Mouse (Mus musculus) midbrain, postnatal 0 days (tissue): ENCODE data around the gene Optc. TPM values are rescaled to one million over a fixed set of nuclear protein-coding genes. Genes with fewer than 3 reads are reported as not detected.

Experiments used
- ATAC-seq: fragments of 200-750 bp; cut with Nextera tagmentation; 2 replicates; pipeline ENCODE4 v1.8.0; 2017; ENCODE audit warnings: moderate number of reproducible peaks, mild to moderate bottlenecking, moderate TSS enrichment, moderate library complexity; ENCODE audit not compliant: low FRiP score
- DNase-seq: peaks from one replicate; pipeline ENCODE4 v3.0.0-alpha.2; 2015; ENCODE audit warnings: low spot score
- H3K27ac ChIP-seq: fragments of 300-500 bp; sonication (generic); 2 replicates; pipeline ENCODE4 v1.5.1; 2014; ENCODE audit warnings: low read depth, mild to moderate bottlenecking, low read length, mixed read lengths
- H3K27me3 ChIP-seq: fragments of 300-500 bp; sonication (generic); 2 replicates; pipeline ENCODE4 v1.6.1; 2014; ENCODE audit warnings: low read length, control low read depth, mixed read lengths; ENCODE audit not compliant: insufficient read depth
- H3K36me3 ChIP-seq: fragments of 300-500 bp; sonication (generic); 2 replicates; pipeline ENCODE4 v1.6.1; 2014; ENCODE audit warnings: low read length, control low read depth, mixed read lengths; ENCODE audit not compliant: insufficient read depth
- H3K4me1 ChIP-seq: fragments of 300-500 bp; sonication (generic); 2 replicates; pipeline ENCODE4 v1.6.1; 2014; ENCODE audit warnings: mild to moderate bottlenecking, control low read depth, antibody characterized with exemption, low read length, mixed read lengths; ENCODE audit not compliant: insufficient read depth
- H3K4me2 ChIP-seq: fragments of 300-500 bp; sonication (generic); 2 replicates; pipeline ENCODE4 v1.6.1; 2014; ENCODE audit warnings: low read depth, mild to moderate bottlenecking, low read length, mixed read lengths; ENCODE audit not compliant: poor library complexity, severe bottlenecking
- H3K4me3 ChIP-seq: fragments of 300-500 bp; sonication (generic); 2 replicates; pipeline ENCODE4 v1.5.1; 2014; ENCODE audit warnings: low read depth, mild to moderate bottlenecking, low read length, moderate library complexity
- H3K9ac ChIP-seq: fragments of 300-500 bp; sonication (generic); replicated peaks from 2 replicates; pipeline ENCODE4 v1.6.1; 2014; ENCODE audit warnings: mild to moderate bottlenecking, low read length, moderate library complexity, mixed read lengths; ENCODE audit not compliant: poor library complexity, severe bottlenecking
- H3K9me3 ChIP-seq: fragments of 300-500 bp; sonication (generic); 2 replicates; pipeline ENCODE4 v1.6.1; 2016; ENCODE audit warnings: low read length, control low read depth
- CTCF ChIP-seq: IDR thresholded peaks from 2 replicates; pipeline ENCODE4 v1.5.1; 2016; ENCODE audit warnings: antibody characterized with exemption, mild to moderate bottlenecking
- WGBS: fragments of 180-500 bp; shearing (Covaris S2); extraction: QIAGEN DNeasy Blood & Tissue Kit; methylation state at CpG from one replicate; pipeline ENCODE4 v1.1.7; 2014; 5-methylcytosine and 5-hydroxymethylcytosine counted together
- polyA plus RNA-seq: library from polyadenylated mRNA; unstranded; fragments of >200 nt; fragmentation: Nextera tagmentation; extraction: Ambion mirVana; gene quantifications from 2 replicates; pipeline ENCODE4 v1.2.1, GENCODE M21; 2015
- total RNA-seq: library from RNA; depleted of rRNA; stranded (reverse); fragments of >200 nt; gene quantifications from 2 replicates; pipeline ENCODE4 v1.2.3, GENCODE M21; 2014; rRNA removed

Optc gene
- total RNA-seq: 5.0 and 7.3 TPM in 2 replicates
- polyA plus RNA-seq: 2.1 and 2.7 TPM in 2 replicates

DNA sequence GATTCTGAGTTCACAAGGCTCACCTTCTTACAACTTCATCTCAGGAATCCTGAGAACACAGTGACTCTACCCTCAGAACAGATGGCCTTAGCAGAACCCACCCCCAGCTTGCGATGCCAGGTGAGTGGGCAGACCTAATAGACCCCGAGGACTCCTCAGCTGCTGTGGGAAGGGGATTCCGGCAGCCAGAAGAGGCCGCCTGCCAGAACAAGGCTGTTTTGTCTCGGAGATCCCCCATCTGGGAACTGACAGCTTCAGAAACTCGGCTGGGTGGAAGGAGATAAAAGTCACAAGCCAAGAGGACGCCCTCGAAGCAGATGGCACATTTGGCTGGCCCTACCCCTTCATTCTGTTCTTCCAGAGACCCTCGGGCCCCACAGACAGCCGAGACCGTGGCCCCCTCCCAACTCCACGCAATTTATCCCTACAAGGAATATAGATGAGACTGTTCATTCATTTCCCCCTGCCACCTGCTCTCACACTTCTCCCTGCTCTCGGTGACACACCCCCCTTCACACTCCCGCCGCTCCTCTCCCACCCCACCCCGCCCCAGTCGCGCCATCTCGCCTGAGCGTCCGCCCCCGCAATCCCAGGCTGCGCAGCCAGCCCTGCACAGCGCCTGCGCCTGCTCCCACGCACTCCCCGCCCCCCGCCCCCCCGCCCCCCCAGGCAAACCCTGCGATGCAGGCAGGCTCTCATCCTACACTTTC, at the start of gene Optc:
Optc (minus strand) TSS at position 51 of the 710 bp plus-strand sequence.
- Histone ChIP-seq H3K4me3 (peak within 1 kb of the TSS; percentile 38), H3K9me3 (no peaks in the 10 kb centered on the region), H3K4me2 (peak within 1 kb of the TSS; percentile 80), H3K27ac (peak within 1 kb of the TSS; percentile 80), H3K4me1 (peaks cover 6% of the 10 kb centered on the region; the same call in 1 of the 2 replicates), H3K36me3 (no peaks in the 10 kb centered on the region), H3K9ac (peak within 1 kb of the TSS; percentile 63), H3K27me3 (no peaks in the 10 kb centered on the region)
- TF ChIP-seq CTCF: 0 out of 2 replicates have a peak, but pooled peaks have one; percentile 7
- 1% methylated on average over 30 of the region's 30 CpGs for WGBS
- ATAC-seq: peak; percentile 88
- DNase-seq: peak; percentile 91

DNA sequence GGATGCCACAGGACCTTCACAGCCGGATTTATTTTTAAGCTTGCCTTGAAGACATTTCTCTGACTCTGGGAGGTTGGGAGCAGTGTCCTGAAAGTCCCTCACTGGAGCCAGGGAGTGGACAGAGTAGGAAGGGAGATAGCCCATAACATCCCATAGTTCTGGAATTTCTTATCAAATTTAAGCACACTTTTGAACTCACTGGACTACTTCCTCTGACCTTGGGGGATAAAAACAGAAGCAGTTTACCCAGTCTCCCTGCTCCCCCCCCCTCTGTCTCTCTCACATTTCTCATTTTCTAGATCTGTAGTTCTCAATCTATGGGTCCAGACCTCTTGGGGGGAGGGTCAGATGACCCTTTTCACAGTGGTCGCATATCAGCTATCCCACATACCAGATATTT, 46.2 kb upstream of the Optc start:
- Histone ChIP-seq H3K27ac (no peak overlapping the region), H3K36me3 (no peaks in the 10 kb centered on the region), H3K9ac (no peak overlapping the region), H3K4me3 (no peak overlapping the region), H3K9me3 (no peaks in the 10 kb centered on the region), H3K27me3 (no peaks in the 10 kb centered on the region), H3K4me2 (no peak overlapping the region), H3K4me1 (0 out of 2 replicates have a peak, but pooled peaks cover 2% of the 10 kb centered on the region)
- no peak for ATAC-seq
- 51% methylated on average over 2 of the region's 2 CpGs for WGBS
- TF ChIP-seq CTCF: no peak
- no peak for DNase-seq

DNA sequence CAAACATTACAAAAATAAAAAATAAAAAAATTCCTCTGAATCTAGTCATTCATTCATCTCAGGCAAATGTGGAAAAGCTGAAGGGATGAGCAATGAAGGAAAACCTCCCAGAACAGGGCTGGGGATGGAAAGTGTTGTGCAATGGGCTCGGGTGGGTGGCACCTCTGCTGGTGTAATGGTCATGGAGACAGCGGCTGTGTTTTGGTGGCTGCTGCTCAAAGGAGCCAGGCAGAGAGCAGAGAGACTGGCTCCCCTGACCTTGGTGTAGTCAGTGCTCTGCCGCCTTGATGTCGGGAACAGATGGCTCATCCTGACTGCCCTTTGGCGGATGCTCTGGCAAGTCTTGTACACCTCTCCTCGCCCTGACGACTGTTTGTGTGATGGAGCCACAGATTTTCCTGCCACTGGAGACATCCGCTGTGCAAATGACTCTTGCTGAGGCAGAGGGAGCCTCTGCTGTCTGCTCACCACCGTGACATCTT, 45.5 kb upstream of the Optc start:
- H3K9me3 ChIP-seq: no peaks in the 10 kb centered on the region
- ATAC-seq (no peak), DNase-seq (peak; percentile 41)
- no peak overlapping the region for H3K4me3 ChIP-seq
- H3K27me3 ChIP-seq: no peaks in the 10 kb centered on the region
- H3K4me1 ChIP-seq: 0 out of 2 replicates have a peak, but pooled peaks cover 2% of the 10 kb centered on the region
- H3K9ac ChIP-seq: no peak overlapping the region
- TF ChIP-seq CTCF: 0 out of 2 replicates have a peak, but pooled peaks have one; percentile 27
- 44% methylated on average over 9 of the region's 9 CpGs for whole genome bisulfite sequencing
- no peak overlapping the region for H3K4me2 ChIP-seq
- H3K27ac ChIP-seq: peak overlapping the region; percentile 43; the same call in 1 of the 2 replicates
- H3K36me3 ChIP-seq: no peaks in the 10 kb centered on the region

DNA sequence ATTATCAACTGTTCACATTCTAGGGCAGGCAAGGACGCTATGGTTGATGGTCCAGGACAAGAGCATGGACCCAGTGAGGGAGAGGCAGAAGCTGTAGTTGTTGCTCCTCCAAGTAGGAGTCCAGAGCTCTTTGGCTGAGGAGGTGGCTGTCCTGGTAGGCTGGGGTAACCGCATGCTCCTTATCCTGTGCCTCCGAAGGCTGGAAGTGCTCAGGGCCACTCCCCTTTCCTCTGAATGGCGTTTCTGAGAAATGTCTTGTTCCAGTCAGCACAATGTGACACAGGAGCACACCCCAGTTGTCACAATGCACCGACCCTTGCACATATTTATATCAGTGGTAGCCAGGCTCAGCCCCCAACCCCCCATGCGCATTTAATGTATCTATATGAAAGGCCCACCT, 43.8 kb upstream of the Optc start:
- Histone ChIP-seq H3K27me3 (no peaks in the 10 kb centered on the region), H3K9ac (no peak overlapping the region), H3K9me3 (no peaks in the 10 kb centered on the region), H3K27ac (no peak overlapping the region), H3K36me3 (no peaks in the 10 kb centered on the region), H3K4me1 (0 out of 2 replicates have a peak, but pooled peaks cover 2% of the 10 kb centered on the region), H3K4me2 (no peak overlapping the region), H3K4me3 (no peak overlapping the region)
- WGBS: 72% methylated on average over 6 of the region's 6 CpGs
- TF ChIP-seq CTCF: no peak
- DNase-seq (no peak), ATAC-seq (no peak)

DNA sequence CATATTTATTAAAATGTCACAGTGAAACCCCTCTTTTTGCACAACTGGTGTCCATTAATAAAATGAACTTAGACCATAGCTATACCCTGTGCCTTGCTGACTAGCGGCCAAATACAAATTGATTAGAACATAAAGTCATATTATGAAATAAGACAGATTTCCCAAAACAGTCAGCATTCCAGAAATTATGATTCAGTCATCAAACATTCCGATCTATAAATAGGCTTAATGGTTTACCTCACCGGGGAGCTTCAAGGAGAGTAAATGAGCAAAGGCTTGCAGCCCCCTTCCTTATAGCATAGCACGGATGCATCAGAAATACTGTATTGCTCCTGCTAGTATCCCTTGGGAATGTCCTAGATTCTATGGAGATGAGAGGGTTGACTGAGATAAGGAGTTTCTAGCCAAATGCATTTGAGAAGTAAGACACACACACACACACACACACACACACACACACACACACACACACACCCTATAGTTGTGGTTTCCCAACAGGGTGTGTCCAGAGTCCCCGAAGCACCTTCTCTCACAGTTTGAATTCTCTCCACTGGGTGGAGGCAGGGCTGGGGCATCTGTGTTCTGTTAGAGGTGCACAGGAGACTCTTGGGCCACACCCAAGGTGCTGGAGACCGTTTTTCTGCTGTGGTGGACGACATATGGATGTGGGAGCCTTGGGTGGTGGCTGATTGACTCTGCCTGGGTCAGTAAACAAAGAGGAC, 42.4 kb upstream of the Optc start:
- H3K4me1 ChIP-seq: 0 out of 2 replicates have a peak, but pooled peaks cover 2% of the 10 kb centered on the region
- ATAC-seq: no peak
- DNase-seq: no peak
- no peak overlapping the region for H3K9ac ChIP-seq
- WGBS: 76% methylated on average over 7 of the region's 7 CpGs
- H3K4me3 ChIP-seq: no peak overlapping the region
- H3K27me3 ChIP-seq: no peaks in the 10 kb centered on the region
- no peak overlapping the region for H3K27ac ChIP-seq
- no peaks in the 10 kb centered on the region for H3K36me3 ChIP-seq
- no peak for TF ChIP-seq CTCF
- no peaks in the 10 kb centered on the region for H3K9me3 ChIP-seq
- no peak overlapping the region for H3K4me2 ChIP-seq
